Mouse (Mus musculus) hindbrain, embryonic 12.5 days (tissue): ENCODE measurements around the gene Ston1. TPM values are rescaled to one million over a fixed set of nuclear protein-coding genes. Genes with fewer than 3 reads are reported as not detected.
A peak's percentile ranks its signal among the peaks of the same experiment; 100 is the strongest.

Experiments used
- ATAC-seq: fragments of 200-750 bp; cut with Nextera tagmentation; 2 replicates; pipeline ENCODE4 v1.8.0; 2017; ENCODE audit warnings: moderate TSS enrichment; ENCODE audit not compliant: low FRiP score
- H3K27ac ChIP-seq: fragments of 300-500 bp; sonication (generic); 2 replicates; pipeline ENCODE4 v1.5.1; 2016; ENCODE audit warnings: mild to moderate bottlenecking
- H3K27me3 ChIP-seq: fragments of 300-500 bp; sonication (generic); 2 replicates; pipeline ENCODE4 v1.6.1; 2016; ENCODE audit warnings: mild to moderate bottlenecking
- H3K36me3 ChIP-seq: fragments of 300-500 bp; sonication (generic); 2 replicates; pipeline ENCODE4 v1.6.1; 2016; ENCODE audit warnings: mild to moderate bottlenecking
- H3K4me1 ChIP-seq: fragments of 300-500 bp; sonication (generic); 2 replicates; pipeline ENCODE4 v1.6.1; 2016
- H3K4me2 ChIP-seq: fragments of 300-500 bp; sonication (generic); replicated peaks from 2 replicates; pipeline ENCODE4 v1.6.1; 2016; ENCODE audit warnings: mild to moderate bottlenecking
- H3K4me3 ChIP-seq: fragments of 300-500 bp; sonication (generic); 2 replicates; pipeline ENCODE4 v1.5.1; 2016; ENCODE audit warnings: mild to moderate bottlenecking
- H3K9ac ChIP-seq: fragments of 300-500 bp; sonication (generic); 2 replicates; pipeline ENCODE4 v1.6.1; 2016; ENCODE audit warnings: mild to moderate bottlenecking, moderate library complexity
- H3K9me3 ChIP-seq: fragments of 300-500 bp; sonication (generic); replicated peaks from 2 replicates; pipeline ENCODE4 v1.6.1; 2016; ENCODE audit warnings: mild to moderate bottlenecking
- WGBS: fragments of 180-500 bp; shearing (Covaris S2); methylation state at CpG from one replicate; pipeline ENCODE4 v1.1.7; 2016; 5-methylcytosine and 5-hydroxymethylcytosine counted together
- polyA plus RNA-seq: library from polyadenylated mRNA; unstranded; fragments of >200 nt; fragmentation: Nextera tagmentation; extraction: Ambion mirVana; gene quantifications from 2 replicates; pipeline ENCODE4 v1.2.1, GENCODE M21; 2016

Gene Ston1
- polyA plus RNA-seq, 1 experiment from 2014 or later: 3.4 TPM

GRCm38 (mm10) chr17:88614733-88615132, 17.2 kb downstream of the Ston1 start:
- no peak for ATAC-seq
- H3K4me1 ChIP-seq: no peaks in the 10 kb centered on the region
- no peak overlapping the region for H3K4me3 ChIP-seq
- no peaks in the 10 kb centered on the region for H3K36me3 ChIP-seq
- 93% methylated on average over 1 of the region's 1 CpGs for WGBS
- H3K27me3 ChIP-seq: no peaks in the 10 kb centered on the region
- no peaks in the 10 kb centered on the region for H3K9me3 ChIP-seq
- no peak overlapping the region for H3K4me2 ChIP-seq
- H3K27ac ChIP-seq: no peak overlapping the region
- H3K9ac ChIP-seq: no peak overlapping the region

GRCm38 (mm10) chr17:88615492-88616155, 18.1 kb downstream of the Ston1 start:
- WGBS: 88% methylated on average over 1 of the region's 1 CpGs
- Histone ChIP-seq H3K4me1 (no peaks in the 10 kb centered on the region), H3K4me3 (no peak overlapping the region), H3K27ac (no peak overlapping the region), H3K27me3 (no peaks in the 10 kb centered on the region), H3K4me2 (no peak overlapping the region), H3K9me3 (no peaks in the 10 kb centered on the region), H3K9ac (no peak overlapping the region), H3K36me3 (no peaks in the 10 kb centered on the region)
- ATAC-seq: no peak

GRCm38 (mm10) chr17:88620935-88621334, 23.5 kb downstream of the Ston1 start:
- no peak overlapping the region for H3K4me3 ChIP-seq
- no peak for ATAC-seq
- no peak overlapping the region for H3K4me2 ChIP-seq
- H3K9ac ChIP-seq: no peak overlapping the region
- H3K36me3 ChIP-seq: no peaks in the 10 kb centered on the region
- H3K27ac ChIP-seq: no peak overlapping the region
- H3K9me3 ChIP-seq: no peaks in the 10 kb centered on the region
- no peaks in the 10 kb centered on the region for H3K27me3 ChIP-seq
- WGBS: 77% methylated on average over 4 of the region's 4 CpGs
- peaks cover 3% of the 10 kb centered on the region; the same call in 1 of the 2 replicates for H3K4me1 ChIP-seq

GRCm38 (mm10) chr17:88621374-88621773, 23.9 kb downstream of the Ston1 start:
- no peak overlapping the region for H3K4me2 ChIP-seq
- no peak for ATAC-seq

GRCm38 (mm10) chr17:88622711-88623110, 25.2 kb downstream of the Ston1 start:
- no peak overlapping the region for H3K4me2 ChIP-seq
- no peaks in the 10 kb centered on the region for H3K27me3 ChIP-seq
- peaks cover 14% of the 10 kb centered on the region; the same call in 1 of the 2 replicates for H3K4me1 ChIP-seq
- no peak for ATAC-seq
- H3K9ac ChIP-seq: no peak overlapping the region
- no peak overlapping the region for H3K4me3 ChIP-seq
- WGBS: 83% methylated on average over 1 of the region's 1 CpGs
- no peaks in the 10 kb centered on the region for H3K36me3 ChIP-seq
- no peaks in the 10 kb centered on the region for H3K9me3 ChIP-seq
- no peak overlapping the region for H3K27ac ChIP-seq

More at GRCm38 (mm10) chr17:88621374-88621773, 23.9 kb downstream of the Ston1 start:
- WGBS: 87% methylated on average over 3 of the region's 3 CpGs
- no peaks in the 10 kb centered on the region for H3K27me3 ChIP-seq
- H3K4me3 ChIP-seq: no peak overlapping the region
- H3K9me3 ChIP-seq: no peaks in the 10 kb centered on the region
- no peak overlapping the region for H3K27ac ChIP-seq
- H3K36me3 ChIP-seq: no peaks in the 10 kb centered on the region
- no peak overlapping the region for H3K9ac ChIP-seq
- peaks cover 7% of the 10 kb centered on the region; the same call in 1 of the 2 replicates for H3K4me1 ChIP-seq

GRCm38 (mm10) chr17:88624386-88624785, 26.9 kb downstream of the Ston1 start:
- Histone ChIP-seq H3K36me3 (no peaks in the 10 kb centered on the region), H3K4me3 (no peak overlapping the region), H3K9me3 (no peaks in the 10 kb centered on the region), H3K9ac (no peak overlapping the region), H3K4me2 (no peak overlapping the region), H3K27ac (no peak overlapping the region), H3K4me1 (peaks cover 20% of the 10 kb centered on the region), H3K27me3 (no peaks in the 10 kb centered on the region)
- WGBS: 89% methylated on average over 4 of the region's 4 CpGs
- no peak for ATAC-seq

GRCm38 (mm10) chr17:88625350-88625749, 27.9 kb downstream of the Ston1 start:
- H3K4me1 ChIP-seq: peaks cover 30% of the 10 kb centered on the region
- no peak for ATAC-seq
- no peak overlapping the region for H3K27ac ChIP-seq
- 88% methylated on average over 13 of the region's 13 CpGs for WGBS
- no peaks in the 10 kb centered on the region for H3K36me3 ChIP-seq
- H3K4me3 ChIP-seq: no peak overlapping the region
- H3K9me3 ChIP-seq: no peaks in the 10 kb centered on the region
- H3K4me2 ChIP-seq: no peak overlapping the region
- no peak overlapping the region for H3K9ac ChIP-seq
- H3K27me3 ChIP-seq: no peaks in the 10 kb centered on the region

GRCm38 (mm10) chr17:88625931-88626330, 28.4 kb downstream of the Ston1 start:
- H3K36me3 ChIP-seq: no peaks in the 10 kb centered on the region
- H3K4me2 ChIP-seq: no peak overlapping the region
- H3K4me3 ChIP-seq: no peak overlapping the region
- H3K27me3 ChIP-seq: no peaks in the 10 kb centered on the region
- no peak for ATAC-seq
- peak overlapping the region; percentile 60 for H3K27ac ChIP-seq
- peaks cover 33% of the 10 kb centered on the region for H3K4me1 ChIP-seq
- no peaks in the 10 kb centered on the region for H3K9me3 ChIP-seq
- WGBS: 68% methylated on average over 7 of the region's 7 CpGs
- no peak overlapping the region for H3K9ac ChIP-seq

GRCm38 (mm10) chr17:88626347-88626811, 28.9 kb downstream of the Ston1 start:
- no peaks in the 10 kb centered on the region for H3K9me3 ChIP-seq
- H3K4me3 ChIP-seq: no peak overlapping the region
- H3K4me1 ChIP-seq: peaks cover 33% of the 10 kb centered on the region
- no peaks in the 10 kb centered on the region for H3K27me3 ChIP-seq
- no peaks in the 10 kb centered on the region for H3K36me3 ChIP-seq
- H3K27ac ChIP-seq: peak overlapping the region; percentile 60
- H3K4me2 ChIP-seq: no peak overlapping the region
- 33% methylated on average over 7 of the region's 7 CpGs for WGBS
- ATAC-seq: no peak
- no peak overlapping the region for H3K9ac ChIP-seq

GRCm38 (mm10) chr17:88627150-88627549, 29.7 kb downstream of the Ston1 start:
- WGBS: 85% methylated on average over 7 of the region's 7 CpGs
- Histone ChIP-seq H3K4me1 (peaks cover 33% of the 10 kb centered on the region), H3K9me3 (no peaks in the 10 kb centered on the region), H3K4me3 (no peak overlapping the region), H3K27me3 (no peaks in the 10 kb centered on the region), H3K27ac (peak overlapping the region; percentile 60), H3K36me3 (no peaks in the 10 kb centered on the region), H3K9ac (no peak overlapping the region), H3K4me2 (no peak overlapping the region)
- no peak for ATAC-seq

- Histone ChIP-seq H3K27me3 (no peaks in the 10 kb centered on the region), H3K27ac (peak overlapping the region; percentile 62), H3K9ac (no peak overlapping the region), H3K9me3 (no peaks in the 10 kb centered on the region), H3K36me3 (no peaks in the 10 kb centered on the region), H3K4me1 (peaks cover 33% of the 10 kb centered on the region), H3K4me3 (no peak overlapping the region), H3K4me2 (no peak overlapping the region)
- 61% methylated on average over 10 of the region's 10 CpGs for WGBS
- ATAC-seq: peak; percentile 26; the same call in 1 of the 2 replicates
Observed at GRCm38 (mm10) chr17:88628676-88629380, 31.3 kb downstream of the Ston1 start.

GRCm38 (mm10) chr17:88629381-88629759, 31.9 kb downstream of the Ston1 start:
- Histone ChIP-seq H3K27ac (peak overlapping the region; percentile 62), H3K9me3 (no peaks in the 10 kb centered on the region), H3K27me3 (no peaks in the 10 kb centered on the region), H3K9ac (no peak overlapping the region), H3K4me3 (no peak overlapping the region), H3K4me1 (peaks cover 33% of the 10 kb centered on the region), H3K4me2 (no peak overlapping the region), H3K36me3 (no peaks in the 10 kb centered on the region)
- peak; percentile 38; the same call in 1 of the 2 replicates for ATAC-seq
- 27% methylated on average over 4 of the region's 4 CpGs for WGBS
